Mouse (Mus musculus) megakaryocyte-erythroid progenitor cell, adult 5 weeks (primary cell): ENCODE results near the gene Runx1. TPM values are rescaled to one million over a fixed set of nuclear protein-coding genes. Genes with fewer than 3 reads are reported as not detected.

Source experiments
- polyA plus RNA-seq: library from polyadenylated mRNA; stranded (reverse); fragments of >175 nt; gene quantifications from 2 replicates; pipeline ENCODE4 v1.2.3, GENCODE M21; 2012

Runx1 gene
- polyA plus RNA-seq = 294 and 342 TPM in 2 replicates

DNA sequence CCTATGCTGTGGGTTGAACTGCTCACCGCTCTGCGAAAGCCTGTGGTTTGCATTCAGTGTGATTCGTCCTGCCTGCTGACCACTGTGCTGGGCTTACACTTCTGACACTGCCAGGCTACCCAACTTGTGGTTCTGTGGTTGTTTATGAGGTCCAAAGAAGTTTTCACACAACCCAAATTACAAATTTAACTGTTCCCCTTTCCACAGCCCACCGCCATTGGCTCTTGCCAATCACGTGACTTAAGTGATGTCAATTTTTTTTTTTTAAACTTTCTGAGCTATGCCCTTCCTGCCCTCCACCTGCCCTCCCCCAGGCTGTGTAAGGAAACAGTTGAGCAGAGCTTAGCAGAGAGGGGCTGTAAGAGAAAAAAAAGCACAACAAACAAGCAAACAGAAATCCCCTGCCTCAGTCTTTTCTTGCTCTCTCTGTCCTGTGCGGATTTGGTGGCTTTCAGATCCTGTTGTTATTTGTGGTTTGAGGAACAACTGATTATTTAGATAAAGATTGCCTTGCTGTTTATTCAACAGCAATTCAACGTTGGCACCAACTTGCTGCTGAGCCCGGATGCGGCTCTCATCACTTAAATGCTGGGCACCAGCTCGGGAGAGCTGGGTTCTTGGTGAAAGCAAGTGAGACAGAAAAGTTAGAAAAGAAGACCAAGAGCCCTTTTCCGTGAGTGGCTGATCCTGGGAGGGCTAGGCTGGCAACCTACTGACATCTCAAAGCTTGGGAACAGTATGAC lies at the start of gene Runx1:
Runx1 (minus strand) TSS at position 242 of the 743 bp plus-strand sequence.

